Mouse (Mus musculus) hindbrain, embryonic 14.5 days (tissue): ENCODE data around the gene Proser1. TPM values are rescaled to one million over a fixed set of nuclear protein-coding genes. Genes with fewer than 3 reads are reported as not detected.

Source experiments
- ATAC-seq: fragments of 200-750 bp; cut with Nextera tagmentation; 2 replicates; pipeline ENCODE4 v1.8.0; 2017; ENCODE audit warnings: moderate number of reproducible peaks, mild to moderate bottlenecking, moderate TSS enrichment, moderate library complexity; ENCODE audit not compliant: low FRiP score
- DNase-seq: peaks from one replicate; pipeline ENCODE4 v3.0.0-alpha.2; 2015; ENCODE audit warnings: low spot score
- H3K27ac ChIP-seq: fragments of 300-500 bp; sonication (generic); 2 replicates; pipeline ENCODE4 v1.5.1; 2014; ENCODE audit warnings: mild to moderate bottlenecking, moderate library complexity
- H3K27me3 ChIP-seq: fragments of 300-500 bp; sonication (generic); 2 replicates; pipeline ENCODE4 v1.6.1; 2014; ENCODE audit warnings: mild to moderate bottlenecking, low read length, mixed read lengths; ENCODE audit not compliant: control insufficient read depth, insufficient read depth
- H3K36me3 ChIP-seq: fragments of 300-500 bp; sonication (generic); replicated peaks from 2 replicates; pipeline ENCODE4 v1.6.1; 2014; ENCODE audit not compliant: control insufficient read depth, insufficient read depth
- H3K4me1 ChIP-seq: fragments of 300-500 bp; sonication (generic); replicated peaks from 2 replicates; pipeline ENCODE4 v1.6.1; 2014; ENCODE audit warnings: antibody characterized with exemption, low read length, mixed read lengths; ENCODE audit not compliant: control insufficient read depth, insufficient read depth
- H3K4me2 ChIP-seq: fragments of 300-500 bp; sonication (generic); replicated peaks from 2 replicates; pipeline ENCODE4 v1.6.1; 2014; ENCODE audit warnings: mild to moderate bottlenecking, moderate library complexity
- H3K4me3 ChIP-seq: fragments of 300-500 bp; sonication (generic); replicated peaks from 2 replicates; pipeline ENCODE4 v1.5.1; 2014; ENCODE audit warnings: mild to moderate bottlenecking, low read length
- H3K9ac ChIP-seq: fragments of 300-500 bp; sonication (generic); 2 replicates; pipeline ENCODE4 v1.6.1; 2014
- H3K9me3 ChIP-seq: fragments of 300-500 bp; sonication (generic); 2 replicates; pipeline ENCODE4 v1.6.1; 2016; ENCODE audit warnings: low read length; ENCODE audit not compliant: control insufficient read depth
- WGBS: fragments of 180-500 bp; shearing (Covaris S2); extraction: QIAGEN DNeasy Blood & Tissue Kit; methylation state at CpG from one replicate; pipeline ENCODE4 v1.1.7; 2014; 5-methylcytosine and 5-hydroxymethylcytosine counted together
- polyA plus RNA-seq: library from polyadenylated mRNA; unstranded; fragments of >200 nt; fragmentation: Nextera tagmentation; extraction: Ambion mirVana; gene quantifications from 2 replicates; pipeline ENCODE4 v1.2.1, GENCODE M21; 2014

Proser1 gene
- polyA plus RNA-seq, 1 experiment from 2014 or later, result 15.9 TPM

DNA sequence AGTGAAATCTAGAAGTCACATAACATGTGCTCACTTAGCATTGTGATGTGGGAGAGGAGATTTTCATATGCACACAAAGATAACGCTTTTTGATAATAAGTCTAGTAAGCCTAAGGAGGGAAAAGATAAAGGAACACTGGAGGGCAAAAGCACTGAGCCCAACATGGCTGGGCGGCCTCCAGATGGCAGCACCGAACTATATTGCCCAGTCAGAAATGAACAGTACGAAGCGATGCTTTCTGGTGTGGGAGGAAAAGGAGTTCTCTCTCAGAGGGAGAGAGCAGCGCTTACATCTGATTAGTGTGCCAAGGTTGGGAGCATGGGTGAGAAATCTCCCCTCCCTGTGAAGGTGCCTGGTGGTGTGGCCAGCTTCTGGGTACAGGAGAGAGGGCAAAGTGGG, 12.4 kb downstream of the Proser1 start:
- Histone ChIP-seq H3K9me3 (no peaks in the 10 kb centered on the region), H3K27ac (no peak overlapping the region), H3K4me2 (no peak overlapping the region), H3K9ac (no peak overlapping the region), H3K27me3 (no peaks in the 10 kb centered on the region), H3K36me3 (peaks cover 93% of the 10 kb centered on the region), H3K4me3 (no peak overlapping the region), H3K4me1 (no peaks in the 10 kb centered on the region)
- DNase-seq (peak; percentile 67), ATAC-seq (peak; percentile 66; the same call in 1 of the 2 replicates)
- 58% methylated on average over 6 of the region's 6 CpGs for WGBS

- Histone ChIP-seq H3K27me3 (no peaks in the 10 kb centered on the region), H3K4me1 (no peaks in the 10 kb centered on the region), H3K36me3 (peaks cover 91% of the 10 kb centered on the region), H3K27ac (no peak overlapping the region), H3K9me3 (no peaks in the 10 kb centered on the region), H3K9ac (no peak overlapping the region), H3K4me2 (no peak overlapping the region), H3K4me3 (no peak overlapping the region)
- 81% methylated on average over 17 of the region's 17 CpGs for WGBS
- DNase-seq (no peak), ATAC-seq (no peak; the same call in 1 of the 2 replicates)
Observed at GRCm38 (mm10) chr3:53477468-53477867, 14.0 kb downstream of the Proser1 start.

GRCm38 (mm10) chr3:53478419-53479046, 15.1 kb downstream of the Proser1 start:
- no peak overlapping the region for H3K27ac ChIP-seq
- no peaks in the 10 kb centered on the region for H3K27me3 ChIP-seq
- H3K4me1 ChIP-seq, result no peaks in the 10 kb centered on the region
- peaks cover 86% of the 10 kb centered on the region for H3K36me3 ChIP-seq
- H3K4me2 ChIP-seq, result no peak overlapping the region
- H3K9ac ChIP-seq, result no peak overlapping the region
- H3K4me3 ChIP-seq, result no peak overlapping the region
- no peaks in the 10 kb centered on the region for H3K9me3 ChIP-seq
- 97% methylated on average over 30 of the region's 30 CpGs for WGBS
- DNase-seq (no peak), ATAC-seq (no peak; the same call in 1 of the 2 replicates)

DNA sequence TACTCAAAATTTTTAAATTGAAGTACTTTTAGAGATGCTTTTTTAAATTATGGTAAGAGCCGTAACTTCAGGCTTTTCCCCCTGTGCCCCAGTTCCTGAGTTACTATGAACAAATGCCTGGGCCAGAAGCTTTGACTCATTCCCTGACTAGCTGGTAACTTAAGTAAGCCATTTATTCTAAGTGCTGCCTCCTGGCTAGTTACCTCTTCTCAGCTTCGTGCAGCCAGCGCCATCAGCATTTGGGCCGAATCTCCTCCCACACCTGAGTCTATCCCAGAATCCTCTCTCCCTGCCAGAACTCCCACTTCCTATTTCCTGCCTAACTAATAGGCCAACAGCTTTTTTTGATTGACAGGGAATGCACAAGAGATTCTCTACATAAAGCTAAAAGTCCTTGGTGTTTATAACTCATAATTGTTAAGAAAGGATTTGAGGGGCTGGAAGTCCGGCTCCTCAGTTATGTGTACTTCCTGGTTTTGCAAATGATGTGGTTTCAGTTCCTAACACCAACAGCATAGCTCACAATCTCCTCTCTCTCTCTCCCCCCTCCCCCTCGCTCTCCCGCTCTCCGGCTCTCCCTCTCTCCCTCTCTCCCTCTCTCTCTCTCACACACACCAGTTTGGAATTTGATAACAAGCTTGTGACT, 20.1 kb downstream of the Proser1 start:
- no peak for DNase-seq
- Histone ChIP-seq H3K4me2 (no peak overlapping the region), H3K9me3 (no peaks in the 10 kb centered on the region), H3K36me3 (peaks cover 41% of the 10 kb centered on the region), H3K27ac (no peak overlapping the region), H3K4me1 (no peaks in the 10 kb centered on the region), H3K9ac (no peak overlapping the region), H3K4me3 (no peak overlapping the region), H3K27me3 (no peaks in the 10 kb centered on the region)
- 91% methylated on average over 8 of the region's 8 CpGs for WGBS
- no peak for ATAC-seq

DNA sequence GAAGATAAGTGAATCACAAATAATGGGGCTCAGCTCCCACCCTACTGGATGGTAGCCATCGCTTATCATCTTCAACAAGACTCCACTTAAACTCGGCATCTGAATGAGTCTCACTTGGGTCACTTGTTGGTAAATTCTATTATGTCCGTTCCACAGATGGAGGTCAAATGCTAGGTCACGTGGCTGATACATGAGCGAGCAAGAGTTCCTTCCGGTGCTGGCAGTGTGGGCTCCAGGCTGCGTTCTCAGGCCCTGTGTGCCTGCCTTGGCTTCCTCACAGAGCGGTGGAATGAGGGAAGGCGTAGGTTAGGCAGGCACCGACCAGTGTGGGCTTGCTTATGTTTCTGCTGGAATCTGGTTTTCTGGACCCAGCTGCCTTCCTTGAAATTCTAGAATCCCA, 23.1 kb downstream of the Proser1 start:
- Histone ChIP-seq H3K27me3 (no peaks in the 10 kb centered on the region), H3K36me3 (peaks cover 13% of the 10 kb centered on the region), H3K27ac (no peak overlapping the region), H3K9ac (no peak overlapping the region), H3K4me3 (no peak overlapping the region), H3K4me2 (no peak overlapping the region), H3K9me3 (no peaks in the 10 kb centered on the region), H3K4me1 (no peaks in the 10 kb centered on the region)
- 80% methylated on average over 10 of the region's 10 CpGs for WGBS
- no peak for ATAC-seq
- no peak for DNase-seq

DNA sequence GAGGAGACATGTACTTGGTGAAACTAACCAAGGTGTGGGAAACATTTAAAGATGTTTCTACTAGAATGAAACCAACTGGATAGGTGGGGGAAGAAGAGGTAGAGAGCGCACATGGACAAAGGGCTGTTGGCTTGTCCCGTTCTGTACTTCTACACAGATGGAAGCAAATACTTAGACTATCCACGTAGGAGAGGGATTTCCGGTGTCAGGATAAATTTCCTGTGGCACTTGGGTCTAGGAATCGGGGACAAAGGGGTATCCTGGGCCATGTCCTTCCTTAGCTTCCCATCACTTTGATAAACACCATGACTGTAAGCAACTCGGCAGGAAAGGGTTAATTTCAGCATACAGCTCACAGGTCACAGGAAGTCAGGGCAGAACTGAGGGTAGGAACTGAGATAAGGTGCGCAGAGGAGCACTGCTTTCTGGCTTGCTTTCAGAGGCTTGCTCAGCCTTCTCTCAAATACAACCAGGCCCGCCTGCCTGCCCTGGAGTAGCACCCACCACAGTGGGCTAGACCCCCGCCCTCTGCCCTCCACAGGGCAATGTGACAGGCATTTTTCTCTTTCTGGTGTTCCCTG, 23.6 kb downstream of the Proser1 start:
- H3K27me3 ChIP-seq, result no peaks in the 10 kb centered on the region
- H3K4me3 ChIP-seq, result no peak overlapping the region
- H3K9ac ChIP-seq, result no peak overlapping the region
- H3K4me2 ChIP-seq, result no peak overlapping the region
- no peaks in the 10 kb centered on the region for H3K9me3 ChIP-seq
- WGBS, result 76% methylated on average over 9 of the region's 9 CpGs
- H3K4me1 ChIP-seq, result no peaks in the 10 kb centered on the region
- no peak overlapping the region for H3K27ac ChIP-seq
- DNase-seq, result no peak
- ATAC-seq, result no peak
- peaks cover 9% of the 10 kb centered on the region for H3K36me3 ChIP-seq

DNA sequence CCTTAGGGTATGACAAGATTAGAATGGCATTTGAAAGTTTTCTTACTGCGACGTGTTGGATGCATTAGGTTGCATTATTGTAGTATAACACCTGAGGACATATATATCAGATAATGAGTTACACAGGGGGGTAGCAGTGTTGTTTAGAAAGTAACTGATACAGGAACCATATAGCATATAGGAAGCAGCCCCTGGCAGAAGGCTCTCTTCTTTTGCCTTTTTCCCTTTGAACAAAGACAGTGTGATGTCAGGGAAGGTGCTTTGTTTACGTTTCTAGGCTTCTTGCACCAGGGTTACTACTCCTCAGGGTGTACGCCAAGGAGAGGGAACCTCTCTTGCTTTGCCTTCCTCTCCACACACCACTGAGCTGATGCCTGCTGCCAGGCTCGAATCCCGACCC, 24.9 kb downstream of the Proser1 start, which contains the start of gene Stoml3:
Stoml3 (plus strand) TSS at position 301 of the 400 bp plus-strand sequence.
- DNase-seq (no peak), ATAC-seq (no peak)
- Histone ChIP-seq H3K9me3 (no peaks in the 10 kb centered on the region), H3K4me2 (no peak within 1 kb of the TSS), H3K4me3 (no peak within 1 kb of the TSS), H3K36me3 (no peaks in the 10 kb centered on the region), H3K9ac (no peak within 1 kb of the TSS), H3K4me1 (no peaks in the 10 kb centered on the region), H3K27me3 (no peaks in the 10 kb centered on the region), H3K27ac (no peak within 1 kb of the TSS)
- 77% methylated on average over 6 of the region's 6 CpGs for WGBS

GRCm38 (mm10) chr3:53498351-53498905, 35.0 kb downstream of the Proser1 start:
- H3K27ac ChIP-seq, result no peak overlapping the region
- no peaks in the 10 kb centered on the region for H3K9me3 ChIP-seq
- no peaks in the 10 kb centered on the region for H3K36me3 ChIP-seq
- DNase-seq (no peak), ATAC-seq (no peak)
- H3K4me1 ChIP-seq, result no peaks in the 10 kb centered on the region
- H3K9ac ChIP-seq, result no peak overlapping the region
- WGBS, result 83% methylated on average over 6 of the region's 6 CpGs
- no peaks in the 10 kb centered on the region for H3K27me3 ChIP-seq
- H3K4me2 ChIP-seq, result no peak overlapping the region
- H3K4me3 ChIP-seq, result no peak overlapping the region

DNA sequence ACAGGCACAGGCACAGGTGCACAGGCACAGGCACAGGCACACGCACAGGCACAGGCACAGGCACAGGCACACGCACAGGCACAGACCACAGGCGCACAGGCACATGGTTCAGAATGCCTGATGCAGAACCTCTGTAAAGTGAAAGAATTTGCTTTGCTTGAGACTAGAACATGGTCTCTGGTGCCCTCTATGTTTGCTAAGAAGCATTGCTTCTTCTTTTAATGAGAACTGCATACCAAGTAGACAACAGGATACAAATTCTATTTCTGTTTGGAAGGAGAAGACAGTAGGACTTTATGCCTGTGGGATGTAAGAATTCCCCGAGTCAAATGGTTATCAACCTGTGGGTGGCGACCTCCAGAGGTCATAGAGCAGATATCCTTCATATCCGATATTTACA, 39.0 kb downstream of the Proser1 start:
- Histone ChIP-seq H3K27ac (no peak overlapping the region), H3K9me3 (no peaks in the 10 kb centered on the region), H3K4me2 (no peak overlapping the region), H3K4me1 (no peaks in the 10 kb centered on the region), H3K9ac (no peak overlapping the region), H3K4me3 (no peak overlapping the region), H3K36me3 (no peaks in the 10 kb centered on the region), H3K27me3 (no peaks in the 10 kb centered on the region)
- ATAC-seq (peak; percentile 51; the same call in 1 of the 2 replicates), DNase-seq (peak; percentile 66)
- WGBS, result 73% methylated on average over 6 of the region's 6 CpGs
